Mouse (Mus musculus) Muller cell, postnatal 12 days (primary cell): Measurements from ENCODE around the gene Frem2.

Experiments
- DNase-seq: peaks from one replicate; pipeline ENCODE4 v3.0.0-alpha.2; 2015; ENCODE audit errors: inconsistent ontology term

Gene Frem2

DNA sequence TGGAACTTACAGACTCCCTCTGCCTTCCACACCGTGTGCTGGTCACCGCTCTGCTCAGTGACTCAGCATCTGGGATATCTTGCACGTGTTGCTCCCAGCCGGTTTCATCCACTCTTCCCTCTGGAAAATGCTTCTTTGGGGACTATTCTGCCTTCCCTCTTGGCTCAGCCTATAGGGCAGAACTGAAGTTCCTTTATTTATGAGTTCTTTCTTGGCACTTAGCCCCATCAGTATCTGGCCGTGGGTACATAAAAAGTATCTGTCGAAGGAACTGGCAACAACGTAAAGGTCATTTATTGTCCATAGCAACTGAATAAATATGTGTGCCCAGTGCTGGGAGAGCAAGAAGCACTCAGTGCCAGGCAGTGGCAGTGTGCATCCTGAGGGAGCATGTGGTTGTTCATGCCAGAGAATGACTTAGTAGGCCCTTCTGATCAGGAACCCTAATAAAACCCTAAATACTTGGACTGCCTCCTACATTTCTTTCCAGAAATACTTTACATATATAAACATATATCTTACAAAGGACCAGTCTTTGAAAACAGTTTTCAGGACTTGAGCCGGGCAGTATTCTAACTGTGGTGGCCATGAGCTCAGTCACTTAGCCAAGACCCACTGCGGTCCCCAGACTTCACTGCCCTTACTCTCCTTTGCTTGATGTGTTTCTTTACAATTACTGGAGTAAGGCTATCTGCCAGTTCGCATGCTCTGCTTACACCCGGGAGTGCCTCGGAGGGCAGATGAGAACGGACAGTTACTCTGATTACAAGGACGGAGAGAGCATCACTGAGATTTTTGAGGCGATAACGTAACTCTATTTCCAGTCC, 99.6 kb downstream of the Frem2 start:
- no peak for DNase-seq

DNA sequence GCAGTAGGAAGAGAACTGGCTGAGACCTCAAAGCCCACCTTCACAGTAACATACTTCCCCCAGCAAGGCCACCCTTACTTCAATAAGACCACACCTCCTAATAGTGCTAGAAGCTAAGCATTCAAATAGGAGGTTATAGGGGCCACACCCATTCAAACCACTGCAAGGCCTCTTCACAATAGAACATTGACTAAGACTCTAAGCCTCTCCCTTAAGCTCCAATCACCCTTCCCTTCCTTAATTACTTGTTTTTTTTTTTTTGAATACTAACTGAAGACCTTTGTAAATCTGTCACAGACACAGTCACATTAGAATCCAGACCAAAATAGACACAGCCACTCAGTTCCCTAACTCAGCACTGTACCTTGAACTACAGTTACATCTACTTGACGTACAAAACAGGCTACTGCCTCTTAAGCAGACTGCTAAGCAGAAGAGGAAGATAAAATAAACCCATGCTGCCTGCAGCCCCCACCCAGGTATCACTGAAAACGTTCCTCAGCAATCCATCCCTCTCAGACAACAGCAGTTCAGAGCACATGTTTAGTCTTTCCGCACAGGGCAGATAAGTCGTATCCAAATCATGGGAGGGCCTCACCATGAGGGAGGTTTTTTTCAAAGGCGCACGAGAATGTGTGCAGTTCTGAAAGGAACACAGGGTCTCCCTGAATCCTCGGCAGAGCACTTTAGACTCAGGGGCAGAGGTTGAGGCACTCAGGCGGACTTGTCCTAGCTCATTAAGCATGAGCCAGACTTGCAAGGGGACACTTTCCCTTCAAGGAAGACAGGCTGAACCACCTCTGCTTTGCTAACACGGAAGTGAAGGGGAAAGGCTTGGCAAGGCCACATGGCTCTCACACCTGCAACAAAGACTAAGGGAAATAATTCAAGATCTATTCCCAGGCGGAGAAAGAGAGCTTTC, 101.9 kb downstream of the Frem2 start:
- no peak for DNase-seq

DNA sequence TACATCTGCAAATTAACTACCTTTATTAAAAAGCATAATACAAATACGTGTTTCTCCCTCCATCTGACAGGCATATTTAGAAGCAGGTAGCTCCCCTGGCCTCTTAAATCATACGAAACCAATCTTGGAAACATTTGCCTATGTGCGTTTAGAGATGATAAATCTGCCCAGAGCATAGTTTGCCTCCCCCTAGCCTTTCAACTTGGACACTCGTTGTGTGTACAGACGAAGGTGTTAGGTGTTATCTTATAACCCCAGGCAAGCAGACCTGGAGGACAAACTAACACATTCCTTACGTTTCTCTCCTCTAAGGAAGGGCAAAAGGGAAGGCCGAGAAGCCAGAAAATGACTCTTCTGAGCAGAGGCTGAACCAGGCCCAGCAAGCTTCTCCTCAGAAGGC, 104.5 kb downstream of the Frem2 start:
- no peak for DNase-seq

DNA sequence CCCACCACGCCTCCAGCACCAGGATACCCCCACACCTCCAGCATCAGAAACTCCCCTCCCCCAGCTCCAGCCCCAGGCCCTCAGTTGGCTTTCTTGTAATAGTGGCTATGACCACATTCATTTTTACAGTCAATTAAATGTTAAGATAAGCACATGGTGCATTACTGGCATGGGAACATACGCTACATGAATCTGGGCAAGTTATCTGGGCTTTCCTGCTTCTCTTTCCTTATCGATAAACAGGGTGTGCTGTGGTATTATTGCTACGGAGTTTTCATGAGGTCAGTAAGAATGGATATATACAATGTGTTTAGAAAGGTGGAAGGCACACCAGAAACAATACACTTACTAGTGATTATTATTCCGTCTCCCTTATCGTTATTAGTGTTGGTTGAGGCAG, 125.1 kb downstream of the Frem2 start:
- no peak for DNase-seq

DNA sequence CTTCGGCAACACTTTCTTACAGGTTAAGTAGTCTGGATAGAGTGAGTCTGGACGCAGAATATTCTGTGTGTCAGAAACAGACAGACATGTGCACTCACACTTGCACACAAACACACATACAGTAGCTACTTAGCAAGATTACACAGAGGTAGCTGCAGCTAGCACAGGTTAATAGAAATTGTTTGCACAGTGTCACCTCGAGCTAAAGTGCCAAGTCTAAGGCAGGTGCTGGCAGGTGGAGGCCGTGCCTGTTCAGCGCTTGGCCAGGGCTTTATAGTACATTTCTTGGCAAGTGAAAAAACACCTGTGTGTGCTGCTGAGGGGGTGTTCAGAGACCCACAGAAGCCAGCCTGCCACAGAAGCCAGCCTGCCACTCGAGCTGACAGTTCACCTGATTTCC, 126.8 kb downstream of the Frem2 start:
- no peak for DNase-seq

DNA sequence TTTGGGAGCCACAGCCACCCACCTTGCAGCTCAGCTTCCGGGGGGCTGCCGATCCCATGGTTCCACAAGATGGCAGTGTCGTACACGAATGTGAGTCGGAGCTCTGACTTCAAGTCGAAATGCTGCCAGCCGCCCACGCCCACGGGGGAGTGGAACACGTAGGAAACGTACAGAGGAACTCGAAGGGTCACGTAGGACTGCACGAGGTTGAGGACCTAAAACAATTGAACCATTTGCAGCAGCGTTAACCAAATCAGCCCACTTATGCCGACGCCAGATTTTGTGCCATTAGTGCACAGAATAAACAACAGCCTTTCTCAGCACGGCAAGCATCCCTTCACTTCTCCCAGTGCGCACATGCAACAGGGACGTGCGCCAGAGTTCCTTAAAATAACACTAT, 131.4 kb downstream of the Frem2 start:
- peak; percentile 83 for DNase-seq

DNA sequence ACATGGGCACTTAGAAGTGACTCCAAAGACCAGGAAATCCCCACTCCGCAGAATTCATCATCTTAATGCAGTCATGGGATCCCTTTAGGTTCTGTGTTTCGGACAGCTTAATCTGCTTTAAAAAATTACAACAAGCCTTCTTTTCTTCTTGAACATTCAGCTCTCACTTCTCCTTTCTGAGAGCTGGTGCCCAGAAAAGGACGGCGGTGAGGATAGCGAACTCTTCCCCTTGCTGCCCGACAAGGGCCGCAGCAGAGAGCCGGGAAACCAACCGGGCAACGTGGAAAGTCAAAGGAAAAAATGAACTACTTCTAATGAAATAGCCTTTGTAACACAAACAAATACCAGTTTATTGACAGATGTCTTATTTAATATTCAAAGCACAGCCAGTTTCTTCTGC, 134.4 kb downstream of the Frem2 start:
- no peak for DNase-seq

DNA sequence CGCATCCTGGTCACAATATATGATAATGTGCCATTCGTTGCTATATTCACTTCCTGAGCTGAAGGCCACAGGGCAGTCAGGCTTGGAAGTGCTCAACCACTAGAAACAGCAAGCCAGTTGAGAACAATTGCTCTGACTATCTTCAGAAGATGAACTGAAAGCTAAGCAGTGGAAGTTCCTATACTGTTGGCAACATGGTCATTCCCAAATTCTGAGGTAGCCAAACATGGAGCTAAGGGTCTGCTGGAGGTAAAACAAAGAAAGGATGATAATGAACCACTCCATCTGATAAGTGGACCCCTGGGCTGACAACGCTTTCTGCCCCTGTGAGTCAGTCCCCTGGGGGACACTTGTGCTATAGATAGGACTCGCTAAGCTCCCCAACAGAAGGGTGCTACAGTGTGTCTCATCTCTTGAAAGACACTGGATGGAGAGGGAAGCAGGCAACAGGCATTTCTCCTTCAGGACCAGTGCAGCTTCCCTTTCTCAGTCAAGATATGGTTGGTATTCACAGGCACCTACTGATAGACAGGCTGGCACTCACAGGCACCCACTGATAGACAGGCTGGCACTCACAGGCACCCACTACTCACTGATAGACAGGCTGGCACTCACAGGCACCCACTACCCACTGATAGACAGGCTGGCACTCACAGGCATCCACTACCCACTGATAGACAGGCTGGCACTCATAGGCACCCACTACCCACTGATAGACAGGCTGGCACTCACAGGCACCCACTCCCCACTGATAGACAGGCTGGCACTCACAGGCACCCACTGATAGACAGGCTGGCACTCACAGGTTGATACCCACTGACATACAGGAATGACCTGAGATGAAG, 142.7 kb downstream of the Frem2 start:
- no peak for DNase-seq

DNA sequence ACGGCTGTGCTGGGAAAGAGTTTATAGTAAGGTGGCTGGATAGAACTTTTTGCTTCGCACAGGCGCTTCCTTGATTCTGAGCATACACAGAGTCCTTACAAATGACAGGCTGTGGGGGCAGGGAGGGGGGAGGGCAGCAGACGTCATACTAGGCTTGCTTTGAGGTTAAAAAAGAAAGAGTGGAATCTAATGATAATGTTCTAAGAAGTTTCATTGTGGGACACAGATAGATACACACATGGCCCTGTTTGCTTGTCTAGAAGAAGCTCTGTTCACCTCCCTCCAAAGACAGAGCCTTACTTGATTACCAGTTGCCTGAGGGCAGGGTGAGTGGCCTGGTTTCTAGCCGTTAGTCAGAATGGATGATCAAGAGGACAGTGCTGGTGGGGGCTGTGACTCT, 144.1 kb downstream of the Frem2 start:
- DNase-seq, result no peak

DNA sequence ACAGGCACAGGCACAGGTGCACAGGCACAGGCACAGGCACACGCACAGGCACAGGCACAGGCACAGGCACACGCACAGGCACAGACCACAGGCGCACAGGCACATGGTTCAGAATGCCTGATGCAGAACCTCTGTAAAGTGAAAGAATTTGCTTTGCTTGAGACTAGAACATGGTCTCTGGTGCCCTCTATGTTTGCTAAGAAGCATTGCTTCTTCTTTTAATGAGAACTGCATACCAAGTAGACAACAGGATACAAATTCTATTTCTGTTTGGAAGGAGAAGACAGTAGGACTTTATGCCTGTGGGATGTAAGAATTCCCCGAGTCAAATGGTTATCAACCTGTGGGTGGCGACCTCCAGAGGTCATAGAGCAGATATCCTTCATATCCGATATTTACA, 154.7 kb downstream of the Frem2 start:
- no peak for DNase-seq

DNA sequence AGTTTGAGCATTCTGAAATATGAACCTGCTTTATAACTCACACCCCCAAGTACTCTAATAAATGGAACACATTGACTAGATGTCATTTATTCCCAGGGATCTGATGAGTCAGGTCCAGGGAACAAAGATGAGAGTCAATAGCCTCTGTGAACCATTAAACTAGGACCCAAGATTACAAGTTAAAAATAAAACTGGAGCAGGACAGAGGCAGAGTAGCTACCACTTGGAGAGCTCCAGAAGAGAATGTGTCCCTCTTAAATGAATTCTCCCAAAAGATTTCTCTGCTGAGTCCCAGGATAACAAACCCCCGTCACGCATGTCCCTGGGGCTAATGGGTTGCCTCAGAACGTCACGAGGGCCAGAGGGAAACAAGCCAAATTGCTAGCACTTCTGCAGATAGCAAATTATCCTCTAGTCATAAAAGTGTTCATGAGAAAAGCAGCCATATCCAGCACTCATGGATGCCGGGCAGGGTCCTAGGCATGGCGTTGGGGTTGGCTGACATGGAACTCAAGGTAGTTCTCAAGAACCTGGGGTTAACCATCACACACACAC, 158.7 kb downstream of the Frem2 start:
- DNase-seq, result no peak

DNA sequence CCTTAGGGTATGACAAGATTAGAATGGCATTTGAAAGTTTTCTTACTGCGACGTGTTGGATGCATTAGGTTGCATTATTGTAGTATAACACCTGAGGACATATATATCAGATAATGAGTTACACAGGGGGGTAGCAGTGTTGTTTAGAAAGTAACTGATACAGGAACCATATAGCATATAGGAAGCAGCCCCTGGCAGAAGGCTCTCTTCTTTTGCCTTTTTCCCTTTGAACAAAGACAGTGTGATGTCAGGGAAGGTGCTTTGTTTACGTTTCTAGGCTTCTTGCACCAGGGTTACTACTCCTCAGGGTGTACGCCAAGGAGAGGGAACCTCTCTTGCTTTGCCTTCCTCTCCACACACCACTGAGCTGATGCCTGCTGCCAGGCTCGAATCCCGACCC, 168.8 kb downstream of the Frem2 start, which contains the start of gene Stoml3:
Stoml3 (plus strand) TSS at position 301 of the 400 bp plus-strand sequence.
- no peak for DNase-seq

DNA sequence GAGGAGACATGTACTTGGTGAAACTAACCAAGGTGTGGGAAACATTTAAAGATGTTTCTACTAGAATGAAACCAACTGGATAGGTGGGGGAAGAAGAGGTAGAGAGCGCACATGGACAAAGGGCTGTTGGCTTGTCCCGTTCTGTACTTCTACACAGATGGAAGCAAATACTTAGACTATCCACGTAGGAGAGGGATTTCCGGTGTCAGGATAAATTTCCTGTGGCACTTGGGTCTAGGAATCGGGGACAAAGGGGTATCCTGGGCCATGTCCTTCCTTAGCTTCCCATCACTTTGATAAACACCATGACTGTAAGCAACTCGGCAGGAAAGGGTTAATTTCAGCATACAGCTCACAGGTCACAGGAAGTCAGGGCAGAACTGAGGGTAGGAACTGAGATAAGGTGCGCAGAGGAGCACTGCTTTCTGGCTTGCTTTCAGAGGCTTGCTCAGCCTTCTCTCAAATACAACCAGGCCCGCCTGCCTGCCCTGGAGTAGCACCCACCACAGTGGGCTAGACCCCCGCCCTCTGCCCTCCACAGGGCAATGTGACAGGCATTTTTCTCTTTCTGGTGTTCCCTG, 170.1 kb downstream of the Frem2 start:
- no peak for DNase-seq

DNA sequence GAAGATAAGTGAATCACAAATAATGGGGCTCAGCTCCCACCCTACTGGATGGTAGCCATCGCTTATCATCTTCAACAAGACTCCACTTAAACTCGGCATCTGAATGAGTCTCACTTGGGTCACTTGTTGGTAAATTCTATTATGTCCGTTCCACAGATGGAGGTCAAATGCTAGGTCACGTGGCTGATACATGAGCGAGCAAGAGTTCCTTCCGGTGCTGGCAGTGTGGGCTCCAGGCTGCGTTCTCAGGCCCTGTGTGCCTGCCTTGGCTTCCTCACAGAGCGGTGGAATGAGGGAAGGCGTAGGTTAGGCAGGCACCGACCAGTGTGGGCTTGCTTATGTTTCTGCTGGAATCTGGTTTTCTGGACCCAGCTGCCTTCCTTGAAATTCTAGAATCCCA, 170.6 kb downstream of the Frem2 start:
- no peak for DNase-seq

DNA sequence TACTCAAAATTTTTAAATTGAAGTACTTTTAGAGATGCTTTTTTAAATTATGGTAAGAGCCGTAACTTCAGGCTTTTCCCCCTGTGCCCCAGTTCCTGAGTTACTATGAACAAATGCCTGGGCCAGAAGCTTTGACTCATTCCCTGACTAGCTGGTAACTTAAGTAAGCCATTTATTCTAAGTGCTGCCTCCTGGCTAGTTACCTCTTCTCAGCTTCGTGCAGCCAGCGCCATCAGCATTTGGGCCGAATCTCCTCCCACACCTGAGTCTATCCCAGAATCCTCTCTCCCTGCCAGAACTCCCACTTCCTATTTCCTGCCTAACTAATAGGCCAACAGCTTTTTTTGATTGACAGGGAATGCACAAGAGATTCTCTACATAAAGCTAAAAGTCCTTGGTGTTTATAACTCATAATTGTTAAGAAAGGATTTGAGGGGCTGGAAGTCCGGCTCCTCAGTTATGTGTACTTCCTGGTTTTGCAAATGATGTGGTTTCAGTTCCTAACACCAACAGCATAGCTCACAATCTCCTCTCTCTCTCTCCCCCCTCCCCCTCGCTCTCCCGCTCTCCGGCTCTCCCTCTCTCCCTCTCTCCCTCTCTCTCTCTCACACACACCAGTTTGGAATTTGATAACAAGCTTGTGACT, 173.6 kb downstream of the Frem2 start:
- DNase-seq, result no peak

DNA sequence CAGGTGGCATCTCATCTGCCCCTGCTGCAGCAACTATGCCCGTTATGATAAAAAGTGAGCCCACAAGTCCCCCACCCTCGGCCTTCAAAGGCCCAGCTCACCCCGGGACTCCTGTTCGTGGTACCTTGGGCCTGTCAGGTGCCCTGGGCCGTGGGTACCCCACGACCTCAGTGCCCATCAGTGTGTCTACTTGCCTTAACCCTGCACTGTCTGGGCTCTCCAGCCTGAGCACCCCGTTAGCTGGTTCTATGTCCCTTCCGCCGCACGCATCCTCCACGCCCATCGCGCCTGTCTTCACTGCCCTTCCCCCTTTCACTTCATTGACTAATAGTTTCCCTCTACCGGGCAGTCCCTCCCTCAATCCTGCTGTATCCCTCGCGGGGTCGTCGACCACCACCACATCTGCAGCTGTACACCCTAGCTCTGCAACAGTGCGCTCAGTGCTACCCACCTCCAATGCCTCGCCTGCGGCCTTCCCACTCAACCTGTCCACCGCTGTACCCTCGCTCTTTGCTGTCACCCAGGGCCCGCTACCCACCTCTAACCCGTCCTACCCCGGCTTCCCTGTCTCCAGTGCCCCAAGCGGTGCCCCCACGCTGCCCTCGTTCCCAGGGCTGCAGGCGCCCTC, 178.6 kb downstream of the Frem2 start:
- DNase-seq, result no peak

DNA sequence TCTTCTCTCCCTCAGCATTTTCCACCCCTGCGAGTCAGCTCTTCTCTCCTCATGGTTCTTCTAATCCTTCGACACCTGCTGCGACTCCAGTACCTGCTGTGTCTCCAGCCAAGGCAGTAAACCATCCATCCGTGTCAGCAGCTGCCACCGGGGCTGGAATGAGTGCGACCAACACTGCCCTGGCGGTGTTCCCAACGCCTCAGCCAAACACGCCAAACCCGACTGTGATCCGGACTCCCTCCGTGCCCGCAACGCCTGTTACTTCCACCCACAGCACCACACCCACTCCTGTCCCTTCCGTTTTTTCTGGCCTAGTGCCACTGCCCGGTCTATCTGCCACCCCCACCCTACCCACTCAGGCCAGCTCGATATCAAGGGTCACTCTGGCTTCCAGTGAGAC, 179.7 kb downstream of the Frem2 start:
- no peak for DNase-seq

DNA sequence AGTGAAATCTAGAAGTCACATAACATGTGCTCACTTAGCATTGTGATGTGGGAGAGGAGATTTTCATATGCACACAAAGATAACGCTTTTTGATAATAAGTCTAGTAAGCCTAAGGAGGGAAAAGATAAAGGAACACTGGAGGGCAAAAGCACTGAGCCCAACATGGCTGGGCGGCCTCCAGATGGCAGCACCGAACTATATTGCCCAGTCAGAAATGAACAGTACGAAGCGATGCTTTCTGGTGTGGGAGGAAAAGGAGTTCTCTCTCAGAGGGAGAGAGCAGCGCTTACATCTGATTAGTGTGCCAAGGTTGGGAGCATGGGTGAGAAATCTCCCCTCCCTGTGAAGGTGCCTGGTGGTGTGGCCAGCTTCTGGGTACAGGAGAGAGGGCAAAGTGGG, 181.3 kb downstream of the Frem2 start:
- DNase-seq, result peak; percentile 20

DNA sequence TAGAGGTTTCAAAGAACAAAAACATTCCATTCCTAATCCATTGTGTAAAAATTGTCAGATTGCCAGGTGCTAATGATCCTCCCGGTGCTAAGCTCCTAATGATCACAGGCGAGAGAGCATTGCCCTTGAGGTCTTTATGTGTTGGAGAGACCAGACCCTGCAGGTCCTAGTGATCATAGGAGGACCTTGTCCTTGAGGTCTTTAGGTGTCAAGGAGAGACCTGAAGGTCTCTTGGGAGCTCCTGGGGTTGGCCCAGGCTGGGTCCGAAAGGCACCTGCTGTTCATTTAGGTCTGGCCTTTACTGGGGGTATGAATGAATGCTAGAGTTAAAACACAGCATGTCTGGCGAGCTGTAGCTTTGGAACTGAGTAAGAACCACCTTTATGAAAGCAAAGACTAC, 183.0 kb downstream of the Frem2 start:
- no peak for DNase-seq

DNA sequence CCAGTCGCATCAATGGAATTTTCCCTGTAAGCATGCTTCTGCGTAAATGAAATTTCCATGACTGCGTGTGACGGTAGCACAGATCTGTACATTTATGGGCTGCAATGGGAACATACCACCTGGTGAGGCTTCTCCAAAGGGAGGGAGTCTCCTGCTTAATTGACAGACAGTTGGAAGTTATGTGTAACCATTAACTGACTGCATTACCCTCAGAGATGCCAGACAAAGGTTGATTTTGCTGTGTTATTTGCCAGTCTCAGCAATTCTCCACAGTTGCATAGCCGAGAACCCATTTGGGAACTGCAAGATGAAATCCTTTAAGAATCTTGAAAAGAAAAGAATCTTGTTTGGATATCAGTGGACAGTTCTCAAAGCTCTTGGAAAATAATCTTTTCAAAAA, 185.1 kb downstream of the Frem2 start:
- no peak for DNase-seq
